Mouse (Mus musculus) right cerebral cortex, adult 2 months (tissue): ENCODE data around the gene Erc1.

Experiments
- DNase-seq, 2 experiments: peaks; one replicate each; pipeline ENCODE4 v3.0.0; 2021 to 2022; ENCODE audit warnings: low spot score in 2 of 2

Gene Erc1

GRCm38 (mm10) chr6:119808726-119809505, 39.1 kb downstream of the Erc1 start:
- peak in 1 of 2 experiments; percentile 24 for DNase-seq

GRCm38 (mm10) chr6:119803239-119803638, 44.7 kb downstream of the Erc1 start:
- no peak for DNase-seq

- DNase-seq, result peak; percentile 49 to 59
Observed at GRCm38 (mm10) chr6:119796911-119797486, 51.0 kb downstream of the Erc1 start.

- DNase-seq, result no peak
Observed at GRCm38 (mm10) chr6:119796291-119796690, 51.7 kb downstream of the Erc1 start.

- peak; percentile 58 to 67 for DNase-seq
Observed at GRCm38 (mm10) chr6:119792562-119792961, 55.4 kb downstream of the Erc1 start.

- no peak for DNase-seq
Observed at GRCm38 (mm10) chr6:119782416-119782815, 65.6 kb downstream of the Erc1 start.

- no peak for DNase-seq
Observed at GRCm38 (mm10) chr6:119781109-119781508, 66.9 kb downstream of the Erc1 start.

GRCm38 (mm10) chr6:119768778-119769177, 79.2 kb downstream of the Erc1 start:
- no peak for DNase-seq

- DNase-seq, result no peak
Observed at GRCm38 (mm10) chr6:119764355-119764754, 83.6 kb downstream of the Erc1 start.

- DNase-seq, result no peak
Observed at GRCm38 (mm10) chr6:119759866-119760265, 88.1 kb downstream of the Erc1 start.

- DNase-seq, result no peak
Observed at GRCm38 (mm10) chr6:119758490-119758889, 89.5 kb downstream of the Erc1 start.

- DNase-seq, result no peak
Observed at GRCm38 (mm10) chr6:119757796-119758195, 90.2 kb downstream of the Erc1 start.

- DNase-seq, result no peak
Observed at GRCm38 (mm10) chr6:119755866-119756265, 92.1 kb downstream of the Erc1 start.

GRCm38 (mm10) chr6:119749093-119749635, 98.8 kb downstream of the Erc1 start:
- DNase-seq, result no peak

GRCm38 (mm10) chr6:119741861-119742260, 106.1 kb downstream of the Erc1 start:
- no peak for DNase-seq

GRCm38 (mm10) chr6:119740541-119740940, 107.4 kb downstream of the Erc1 start:
- no peak for DNase-seq

GRCm38 (mm10) chr6:119738638-119739375, 109.2 kb downstream of the Erc1 start:
- DNase-seq, result no peak

GRCm38 (mm10) chr6:119737716-119738115, 110.3 kb downstream of the Erc1 start:
- DNase-seq, result no peak

GRCm38 (mm10) chr6:119735937-119736336, 112.0 kb downstream of the Erc1 start:
- no peak for DNase-seq

GRCm38 (mm10) chr6:119731155-119731554, 116.8 kb downstream of the Erc1 start:
- DNase-seq, result no peak

- no peak for DNase-seq
Observed at GRCm38 (mm10) chr6:119715234-119715633, 132.7 kb downstream of the Erc1 start.

- DNase-seq, result no peak
Observed at GRCm38 (mm10) chr6:119713961-119714360, 134.0 kb downstream of the Erc1 start.
